Mouse (Mus musculus): ENCODE data around the gene Gm6812. TPM values are rescaled to one million over a fixed set of nuclear protein-coding genes. Genes with fewer than 3 reads are reported as not detected.
"Not testable (repeated sequence)": the region's sequence is repeated elsewhere in the genome, so short reads cannot be mapped to it uniquely, and the experiment has no call there.

Gene Gm6812
- polyA plus RNA-seq (2014; fragmentation: Nextera tagmentation; extraction: Ambion mirVana) = not detected in 2 replicates

- H3K4me3 ChIP-seq (replicated peaks; ENCODE audit: low read depth, low read length); DNase-seq; H3K27me3 ChIP-seq (ENCODE audit: control insufficient read depth, insufficient read depth, low read length); H3K4me1 ChIP-seq (ENCODE audit: control insufficient read depth, insufficient read depth, low read length); H3K4me2 ChIP-seq (ENCODE audit: low read length); H3K9me3 ChIP-seq (ENCODE audit: control insufficient read depth, low read length); H3K27ac ChIP-seq (replicated peaks; ENCODE audit: low read depth, low read length); H3K9ac ChIP-seq (replicated peaks; ENCODE audit: low read length); H3K36me3 ChIP-seq (ENCODE audit: control insufficient read depth, insufficient read depth, low read length); ATAC-seq (ENCODE audit: low FRiP score, low TSS enrichment): not testable (repeated sequence)
- WGBS = 69% methylated on average over 4 of the region's 5 CpGs
Measured at GRCm38 (mm10) chrX:68892953-68893352, at the start of gene Gm6812. TSS of gene Gm6812 (minus strand) at chrX:68893053.

GRCm38 (mm10) chrX:68865145-68865544, 27.7 kb downstream of the Gm6812 start:
- 44% methylated on average over 2 of the region's 2 CpGs for WGBS
- DNase-seq = no peak

More at GRCm38 (mm10) chrX:68865145-68865544, 27.7 kb downstream of the Gm6812 start:
- H3K4me2 ChIP-seq (ENCODE audit: low read length) = no peak overlapping the region
- ATAC-seq (ENCODE audit: low FRiP score, low TSS enrichment) = no peak
- no peaks in the 10 kb centered on the region for H3K27me3 ChIP-seq (ENCODE audit: control insufficient read depth, insufficient read depth, low read length)
- H3K9me3 ChIP-seq (ENCODE audit: control insufficient read depth, low read length) = no peaks in the 10 kb centered on the region
- H3K9ac ChIP-seq (replicated peaks; ENCODE audit: low read length) = no peak overlapping the region
- H3K27ac ChIP-seq (replicated peaks; ENCODE audit: low read depth, low read length) = no peak overlapping the region
- H3K36me3 ChIP-seq (ENCODE audit: control insufficient read depth, insufficient read depth, low read length) = no peaks in the 10 kb centered on the region
- no peaks in the 10 kb centered on the region for H3K4me1 ChIP-seq (ENCODE audit: control insufficient read depth, insufficient read depth, low read length)
- H3K4me3 ChIP-seq (replicated peaks; ENCODE audit: low read depth, low read length) = no peak overlapping the region

Other genes with a start within 250 kb of the Gm6812 start
- 43.1 and 53.9 TPM in 2 replicates for gene Fmr1, start 214.5 kb downstream of the Gm6812 start, polyA plus RNA-seq (2014; fragmentation: Nextera tagmentation; extraction: Ambion mirVana)
- gene Fmr1nb, start 131.2 kb downstream of the Gm6812 start, polyA plus RNA-seq (2014; fragmentation: Nextera tagmentation; extraction: Ambion mirVana) = not detected in 2 replicates
- gene Gm14698, start 72.0 kb downstream of the Gm6812 start, polyA plus RNA-seq (2014; fragmentation: Nextera tagmentation; extraction: Ambion mirVana) = 2.2 and 4.5 TPM in 2 replicates

All from midbrain, embryonic 14.5 days (tissue).